Mouse (Mus musculus): ENCODE results near the gene Best2.

- TF ChIP-seq EP300 (IDR thresholded peaks at IDR 0.05; ENCODE audit: insufficient read depth, low read depth, low read length) (no peak), POLR2A (IDR thresholded peaks at IDR 0.05; ENCODE audit: insufficient read depth, low read depth, low read length) (no peak), CTCF (IDR thresholded peaks at IDR 0.05) (no peak)
Observed at GRCm38 (mm10) chr8:85027516-85027855, 13.2 kb upstream of the Best2 start.

Data from heart, adult 2 months (tissue).